Mouse (Mus musculus): ENCODE results near the gene Fmnl2. TPM values are rescaled to one million over a fixed set of nuclear protein-coding genes. Genes with fewer than 3 reads are reported as not detected.

The Fmnl2 gene
- polyA plus RNA-seq, 1 experiment from 2014 or later: 11.2 TPM

GRCm38 (mm10) chr2:53146852-53147251 is 289.2 kb downstream of the Fmnl2 start:
- no peak for DNase-seq (ENCODE audit: low spot score)
- no peak overlapping the region for H3K4me3 ChIP-seq (ENCODE audit: low read depth, low read length)
- H3K27ac ChIP-seq (replicated peaks; ENCODE audit: low read depth, low read length): no peak overlapping the region
- H3K4me1 ChIP-seq (ENCODE audit: control insufficient read depth, insufficient read depth, low read length): no peaks in the 10 kb centered on the region
- no peaks in the 10 kb centered on the region for H3K27me3 ChIP-seq (ENCODE audit: control insufficient read depth, insufficient read depth, low read length)
- no peaks in the 10 kb centered on the region for H3K9me3 ChIP-seq (ENCODE audit: control insufficient read depth, low read length)
- H3K36me3 ChIP-seq (ENCODE audit: control insufficient read depth, insufficient read depth, low read length): peaks cover 11% of the 10 kb centered on the region
- H3K4me2 ChIP-seq (ENCODE audit: low read depth, severe bottlenecking): no peak overlapping the region
- no peak for ATAC-seq (ENCODE audit: insufficient number of reproducible peaks, low FRiP score, low TSS enrichment, low read depth)
- no peak overlapping the region for H3K9ac ChIP-seq (ENCODE audit: low read length)

GRCm38 (mm10) chr2:53173966-53174365 is 316.3 kb downstream of the Fmnl2 start:
- DNase-seq (ENCODE audit: low spot score): no peak
- Histone ChIP-seq H3K4me1 (ENCODE audit: control insufficient read depth, insufficient read depth, low read length) (no peaks in the 10 kb centered on the region), H3K4me2 (ENCODE audit: low read depth, severe bottlenecking) (no peak overlapping the region), H3K4me3 (ENCODE audit: low read depth, low read length) (no peak overlapping the region), H3K27ac (replicated peaks; ENCODE audit: low read depth, low read length) (no peak overlapping the region), H3K9ac (ENCODE audit: low read length) (no peak overlapping the region), H3K27me3 (ENCODE audit: control insufficient read depth, insufficient read depth, low read length) (no peaks in the 10 kb centered on the region), H3K36me3 (ENCODE audit: control insufficient read depth, insufficient read depth, low read length) (no peaks in the 10 kb centered on the region; the same call in none of the 2 replicates), H3K9me3 (ENCODE audit: control insufficient read depth, low read length) (no peaks in the 10 kb centered on the region)
- ATAC-seq (ENCODE audit: insufficient number of reproducible peaks, low FRiP score, low TSS enrichment, low read depth): no peak

GRCm38 (mm10) chr2:53178966-53179365 is 321.3 kb downstream of the Fmnl2 start:
- WGBS: 95% methylated on average over 3 of the region's 3 CpGs
- ATAC-seq (ENCODE audit: insufficient number of reproducible peaks, low FRiP score, low TSS enrichment, low read depth): no peak

GRCm38 (mm10) chr2:53179876-53180275 is 322.2 kb downstream of the Fmnl2 start:
- Histone ChIP-seq H3K9me3 (ENCODE audit: control insufficient read depth, low read length) (no peaks in the 10 kb centered on the region), H3K27ac (replicated peaks; ENCODE audit: low read depth, low read length) (no peak overlapping the region), H3K36me3 (ENCODE audit: control insufficient read depth, insufficient read depth, low read length) (no peaks in the 10 kb centered on the region; the same call in none of the 2 replicates), H3K4me1 (ENCODE audit: control insufficient read depth, insufficient read depth, low read length) (no peaks in the 10 kb centered on the region), H3K4me2 (ENCODE audit: low read depth, severe bottlenecking) (no peak overlapping the region), H3K27me3 (ENCODE audit: control insufficient read depth, insufficient read depth, low read length) (no peaks in the 10 kb centered on the region), H3K9ac (ENCODE audit: low read length) (no peak overlapping the region), H3K4me3 (ENCODE audit: low read depth, low read length) (no peak overlapping the region)
- DNase-seq (ENCODE audit: low spot score) (no peak), ATAC-seq (ENCODE audit: insufficient number of reproducible peaks, low FRiP score, low TSS enrichment, low read depth) (no peak)

More at GRCm38 (mm10) chr2:53178966-53179365, 321.3 kb downstream of the Fmnl2 start:
- Histone ChIP-seq H3K36me3 (ENCODE audit: control insufficient read depth, insufficient read depth, low read length) (no peaks in the 10 kb centered on the region; the same call in none of the 2 replicates), H3K9me3 (ENCODE audit: control insufficient read depth, low read length) (no peaks in the 10 kb centered on the region), H3K27me3 (ENCODE audit: control insufficient read depth, insufficient read depth, low read length) (no peaks in the 10 kb centered on the region), H3K9ac (ENCODE audit: low read length) (no peak overlapping the region), H3K4me3 (ENCODE audit: low read depth, low read length) (no peak overlapping the region), H3K27ac (replicated peaks; ENCODE audit: low read depth, low read length) (no peak overlapping the region), H3K4me2 (ENCODE audit: low read depth, severe bottlenecking) (no peak overlapping the region), H3K4me1 (ENCODE audit: control insufficient read depth, insufficient read depth, low read length) (no peaks in the 10 kb centered on the region)
- DNase-seq (ENCODE audit: low spot score): no peak

Other genes with a start within 250 kb of the Fmnl2 start
- 0.52 and 1.4 TPM in 2 replicates for gene Cacnb4, start 181.0 kb upstream of the Fmnl2 start, polyA plus RNA-seq (2014; fragmentation: Nextera tagmentation; extraction: Ambion mirVana)
- gene Stam2, start 115.6 kb upstream of the Fmnl2 start, polyA plus RNA-seq (2014; fragmentation: Nextera tagmentation; extraction: Ambion mirVana): 28.7 and 31.9 TPM in 2 replicates

All from limb, embryonic 11.5 days (tissue).